Mouse (Mus musculus) heart, postnatal 0 days (tissue): ENCODE measurements around the gene Oser1. TPM values are rescaled to one million over a fixed set of nuclear protein-coding genes. Genes with fewer than 3 reads are reported as not detected.

Experiments
- ATAC-seq: fragments of 200-750 bp; cut with Nextera tagmentation; 2 replicates; pipeline ENCODE4 v1.8.0; 2017; ENCODE audit warnings: low read depth, moderate number of reproducible peaks, moderate library complexity; ENCODE audit not compliant: insufficient read depth
- DNase-seq: peaks from one replicate; pipeline ENCODE4 v3.0.0-alpha.2; 2016; ENCODE audit warnings: low spot score
- H3K27ac ChIP-seq: fragments of 300-500 bp; sonication (generic); 2 replicates; pipeline ENCODE4 v1.5.1; 2014; ENCODE audit warnings: low read depth, mild to moderate bottlenecking
- H3K27me3 ChIP-seq: fragments of 300-500 bp; sonication (generic); 2 replicates; pipeline ENCODE4 v1.6.1; 2014; ENCODE audit warnings: low read length, mixed read lengths; ENCODE audit not compliant: control insufficient read depth, insufficient read depth
- H3K36me3 ChIP-seq: fragments of 300-500 bp; sonication (generic); replicated peaks from 2 replicates; pipeline ENCODE4 v1.6.1; 2014; ENCODE audit warnings: low read length, mixed read lengths; ENCODE audit not compliant: control insufficient read depth, insufficient read depth
- H3K4me1 ChIP-seq: fragments of 300-500 bp; sonication (generic); 2 replicates; pipeline ENCODE4 v1.6.1; 2014; ENCODE audit warnings: antibody characterized with exemption; ENCODE audit not compliant: control insufficient read depth, insufficient read depth
- H3K4me2 ChIP-seq: fragments of 300-500 bp; sonication (generic); 2 replicates; pipeline ENCODE4 v1.6.1; 2014; ENCODE audit warnings: low read depth, mild to moderate bottlenecking, low read length, moderate library complexity
- H3K4me3 ChIP-seq: fragments of 300-500 bp; sonication (generic); 2 replicates; pipeline ENCODE4 v1.5.1; 2014; ENCODE audit warnings: low read depth, low read length
- H3K9ac ChIP-seq: fragments of 300-500 bp; sonication (generic); replicated peaks from 2 replicates; pipeline ENCODE4 v1.6.1; 2014; ENCODE audit warnings: low read depth, low read length, mixed read lengths
- H3K9me3 ChIP-seq: fragments of 300-500 bp; sonication (generic); replicated peaks from 2 replicates; pipeline ENCODE4 v1.6.1; 2016; ENCODE audit warnings: low read length; ENCODE audit not compliant: control insufficient read depth
- CTCF ChIP-seq: IDR thresholded peaks from 2 replicates; pipeline ENCODE4 v1.5.1; 2016; ENCODE audit warnings: antibody characterized with exemption, control low read depth, low read depth
- EP300 ChIP-seq: IDR thresholded peaks from 2 replicates; pipeline ENCODE4 v1.6.1; 2016; ENCODE audit warnings: antibody characterized with exemption, low read depth
- WGBS: fragments of 180-500 bp; shearing (Covaris S2); extraction: QIAGEN DNeasy Blood & Tissue Kit; methylation state at CpG from one replicate; pipeline ENCODE4 v1.1.7; 2014; 5-methylcytosine and 5-hydroxymethylcytosine counted together
- polyA plus RNA-seq: library from polyadenylated mRNA; unstranded; fragments of >200 nt; fragmentation: Nextera tagmentation; extraction: Ambion mirVana; gene quantifications from 2 replicates; pipeline ENCODE4 v1.2.1, GENCODE M21; 2015
- total RNA-seq: library from RNA; depleted of rRNA; stranded (reverse); fragments of >200 nt; gene quantifications from 2 replicates; pipeline ENCODE4 v1.2.3, GENCODE M21; 2014; ENCODE audit warnings: low replicate concordance; rRNA removed

Gene Oser1
- 23.8 and 28.9 TPM in 2 replicates for total RNA-seq
- polyA plus RNA-seq: 41.4 and 45.1 TPM in 2 replicates

GRCm38 (mm10) chr2:163424597-163424996 lies at the start of gene Oser1:
Oser1 (minus strand) TSS chr2:163424697.
- no peak for ATAC-seq
- H3K4me1 ChIP-seq: peaks cover 11% of the 10 kb centered on the region; the same call in 1 of the 2 replicates
- no peak within 1 kb of the TSS for H3K4me2 ChIP-seq
- no peak for TF ChIP-seq CTCF
- H3K9me3 ChIP-seq: no peaks in the 10 kb centered on the region
- H3K27ac ChIP-seq: no peak within 1 kb of the TSS
- 75% methylated on average over 6 of the region's 6 CpGs for WGBS
- H3K36me3 ChIP-seq: 0 out of 2 replicates have a peak, but pooled peaks cover 8% of the 10 kb centered on the region
- no peak within 1 kb of the TSS for H3K4me3 ChIP-seq
- no peaks in the 10 kb centered on the region for H3K27me3 ChIP-seq
- H3K9ac ChIP-seq: no peak within 1 kb of the TSS
- DNase-seq: no peak

- Histone ChIP-seq H3K27me3 (no peaks in the 10 kb centered on the region), H3K4me2 (peak within 1 kb of the TSS; percentile 78), H3K27ac (peak within 1 kb of the TSS; percentile 54), H3K9me3 (no peaks in the 10 kb centered on the region), H3K9ac (peak within 1 kb of the TSS; percentile 59), H3K4me3 (peak within 1 kb of the TSS; percentile 69), H3K36me3 (peaks cover 26% of the 10 kb centered on the region), H3K4me1 (peaks cover 10% of the 10 kb centered on the region; the same call in 1 of the 2 replicates)
- peak; percentile 94 for DNase-seq
- peak; percentile 93 for ATAC-seq
- no peak for TF ChIP-seq EP300
- peak; percentile 100 for TF ChIP-seq CTCF
- under 1% methylated on average over 30 of the region's 30 CpGs for WGBS
Measured at GRCm38 (mm10) chr2:163472466-163472851, 48.0 kb upstream of the Oser1 start, which contains the start of gene Fitm2. Fitm2 (minus strand) TSS chr2:163472629.

- Histone ChIP-seq H3K9me3 (no peaks in the 10 kb centered on the region), H3K36me3 (peaks cover 27% of the 10 kb centered on the region), H3K4me3 (peak overlapping the region; percentile 69), H3K27ac (peak overlapping the region; percentile 54), H3K27me3 (no peaks in the 10 kb centered on the region), H3K4me1 (peaks cover 10% of the 10 kb centered on the region; the same call in 1 of the 2 replicates), H3K4me2 (peak overlapping the region; percentile 78), H3K9ac (peak overlapping the region; percentile 59)
- DNase-seq: no peak
- TF ChIP-seq CTCF (no peak), EP300 (no peak)
- 4% methylated on average over 36 of the region's 36 CpGs for WGBS
- ATAC-seq: peak; percentile 67; the same call in 1 of the 2 replicates
Measured at GRCm38 (mm10) chr2:163471710-163472465, 47.4 kb upstream of the Oser1 start.

- Histone ChIP-seq H3K9me3 (no peaks in the 10 kb centered on the region), H3K4me1 (peaks cover 10% of the 10 kb centered on the region; the same call in 1 of the 2 replicates), H3K36me3 (peaks cover 27% of the 10 kb centered on the region), H3K4me3 (peak overlapping the region; percentile 69), H3K4me2 (peak overlapping the region; percentile 78), H3K9ac (no peak overlapping the region), H3K27ac (peak overlapping the region; percentile 54), H3K27me3 (no peaks in the 10 kb centered on the region)
- ATAC-seq (no peak), DNase-seq (no peak)
- TF ChIP-seq CTCF (no peak), EP300 (no peak)
- WGBS: 62% methylated on average over 3 of the region's 3 CpGs
Measured at GRCm38 (mm10) chr2:163471136-163471535, 46.6 kb upstream of the Oser1 start.

- DNase-seq: no peak
- WGBS: 92% methylated on average over 15 of the region's 15 CpGs
- peaks cover 27% of the 10 kb centered on the region for H3K36me3 ChIP-seq
- no peak overlapping the region for H3K4me2 ChIP-seq
- no peak overlapping the region for H3K4me3 ChIP-seq
- H3K27me3 ChIP-seq: no peaks in the 10 kb centered on the region
- no peak for ATAC-seq
- H3K27ac ChIP-seq: no peak overlapping the region
- H3K4me1 ChIP-seq: peaks cover 17% of the 10 kb centered on the region
- no peak overlapping the region for H3K9ac ChIP-seq
- TF ChIP-seq CTCF (no peak), EP300 (no peak)
- no peaks in the 10 kb centered on the region for H3K9me3 ChIP-seq
Measured at GRCm38 (mm10) chr2:163469711-163470110, 45.2 kb upstream of the Oser1 start.
